Mouse (Mus musculus) midbrain, postnatal 0 days (tissue): ENCODE results near the gene Samd10. TPM values are rescaled to one million over a fixed set of nuclear protein-coding genes. Genes with fewer than 3 reads are reported as not detected.

ENCODE experiments used
- ATAC-seq: fragments of 200-750 bp; cut with Nextera tagmentation; 2 replicates; pipeline ENCODE4 v1.8.0; 2017; ENCODE audit warnings: moderate number of reproducible peaks, mild to moderate bottlenecking, moderate TSS enrichment, moderate library complexity; ENCODE audit not compliant: low FRiP score
- DNase-seq: peaks from one replicate; pipeline ENCODE4 v3.0.0-alpha.2; 2015; ENCODE audit warnings: low spot score
- H3K27ac ChIP-seq: fragments of 300-500 bp; sonication (generic); 2 replicates; pipeline ENCODE4 v1.5.1; 2014; ENCODE audit warnings: low read depth, mild to moderate bottlenecking, low read length, mixed read lengths
- H3K27me3 ChIP-seq: fragments of 300-500 bp; sonication (generic); 2 replicates; pipeline ENCODE4 v1.6.1; 2014; ENCODE audit warnings: low read length, control low read depth, mixed read lengths; ENCODE audit not compliant: insufficient read depth
- H3K36me3 ChIP-seq: fragments of 300-500 bp; sonication (generic); 2 replicates; pipeline ENCODE4 v1.6.1; 2014; ENCODE audit warnings: low read length, control low read depth, mixed read lengths; ENCODE audit not compliant: insufficient read depth
- H3K4me1 ChIP-seq: fragments of 300-500 bp; sonication (generic); 2 replicates; pipeline ENCODE4 v1.6.1; 2014; ENCODE audit warnings: mild to moderate bottlenecking, control low read depth, antibody characterized with exemption, low read length, mixed read lengths; ENCODE audit not compliant: insufficient read depth
- H3K4me2 ChIP-seq: fragments of 300-500 bp; sonication (generic); 2 replicates; pipeline ENCODE4 v1.6.1; 2014; ENCODE audit warnings: low read depth, mild to moderate bottlenecking, low read length, mixed read lengths; ENCODE audit not compliant: poor library complexity, severe bottlenecking
- H3K4me3 ChIP-seq: fragments of 300-500 bp; sonication (generic); 2 replicates; pipeline ENCODE4 v1.5.1; 2014; ENCODE audit warnings: low read depth, mild to moderate bottlenecking, low read length, moderate library complexity
- H3K9ac ChIP-seq: fragments of 300-500 bp; sonication (generic); replicated peaks from 2 replicates; pipeline ENCODE4 v1.6.1; 2014; ENCODE audit warnings: mild to moderate bottlenecking, low read length, moderate library complexity, mixed read lengths; ENCODE audit not compliant: poor library complexity, severe bottlenecking
- H3K9me3 ChIP-seq: fragments of 300-500 bp; sonication (generic); 2 replicates; pipeline ENCODE4 v1.6.1; 2016; ENCODE audit warnings: low read length, control low read depth
- CTCF ChIP-seq: IDR thresholded peaks from 2 replicates; pipeline ENCODE4 v1.5.1; 2016; ENCODE audit warnings: antibody characterized with exemption, mild to moderate bottlenecking
- WGBS: fragments of 180-500 bp; shearing (Covaris S2); extraction: QIAGEN DNeasy Blood & Tissue Kit; methylation state at CpG from one replicate; pipeline ENCODE4 v1.1.7; 2014; 5-methylcytosine and 5-hydroxymethylcytosine counted together
- polyA plus RNA-seq: library from polyadenylated mRNA; unstranded; fragments of >200 nt; fragmentation: Nextera tagmentation; extraction: Ambion mirVana; gene quantifications from 2 replicates; pipeline ENCODE4 v1.2.1, GENCODE M21; 2015
- total RNA-seq: library from RNA; depleted of rRNA; stranded (reverse); fragments of >200 nt; gene quantifications from 2 replicates; pipeline ENCODE4 v1.2.3, GENCODE M21; 2014

Gene Samd10
- total and polyA plus RNA-seq, 2 experiments from 2014 or later = 140 to 174 TPM

DNA sequence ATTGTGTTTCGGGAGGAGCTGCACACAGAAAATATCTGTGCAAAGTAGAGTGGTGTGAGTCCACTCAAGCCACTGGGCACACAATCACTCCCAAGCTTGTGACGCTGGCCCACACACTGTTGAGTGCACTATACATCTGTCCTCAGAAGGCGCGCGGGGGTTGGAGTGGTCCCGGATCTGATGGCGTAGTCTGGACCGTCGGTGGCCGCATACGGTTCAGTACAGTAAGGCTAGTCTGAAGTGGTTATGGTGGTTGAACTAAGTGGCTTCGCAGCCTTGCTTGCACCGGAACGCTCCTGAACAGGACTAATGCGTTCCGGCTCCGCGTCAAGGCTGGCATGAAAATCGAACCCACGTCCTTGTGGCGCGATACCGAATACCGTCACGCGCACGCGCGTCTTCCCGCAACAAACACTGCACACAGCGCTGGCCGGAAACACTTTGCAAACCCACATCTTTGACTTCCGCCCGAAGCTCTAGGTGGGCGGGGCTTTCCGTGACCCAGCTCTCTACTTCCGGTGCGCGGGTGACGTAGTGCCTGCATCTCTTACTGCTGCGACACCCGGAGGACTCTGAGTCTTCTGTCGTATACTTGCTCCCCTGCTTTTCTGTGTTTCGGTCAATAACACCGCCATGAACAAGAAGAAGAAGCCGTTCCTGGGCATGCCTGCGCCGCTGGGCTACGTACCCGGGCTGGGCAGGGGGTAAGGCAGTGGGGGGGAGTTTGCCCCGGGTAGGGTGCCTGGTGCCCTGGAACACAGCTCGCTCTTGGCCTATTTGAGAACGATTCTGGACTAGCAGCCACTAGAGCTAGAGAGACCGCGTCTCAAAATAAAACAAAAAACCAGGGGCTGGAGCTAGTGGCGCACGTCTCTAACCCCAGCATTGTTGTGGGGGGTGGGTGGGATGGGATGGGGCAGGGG is 2.1 kb upstream of the Samd10 start:
- Histone ChIP-seq H3K27me3 (no peaks in the 10 kb centered on the region), H3K4me1 (peaks cover 8% of the 10 kb centered on the region; the same call in 1 of the 2 replicates), H3K9me3 (no peaks in the 10 kb centered on the region), H3K4me3 (peak overlapping the region; percentile 60), H3K27ac (peak overlapping the region; percentile 81), H3K36me3 (peaks cover 6% of the 10 kb centered on the region; the same call in 1 of the 2 replicates), H3K4me2 (peak overlapping the region; percentile 61), H3K9ac (peak overlapping the region; percentile 83)
- peak; percentile 25 for TF ChIP-seq CTCF
- DNase-seq (peak; percentile 99), ATAC-seq (peak; percentile 94)
- WGBS = 1% methylated on average over 57 of the region's 57 CpGs

DNA sequence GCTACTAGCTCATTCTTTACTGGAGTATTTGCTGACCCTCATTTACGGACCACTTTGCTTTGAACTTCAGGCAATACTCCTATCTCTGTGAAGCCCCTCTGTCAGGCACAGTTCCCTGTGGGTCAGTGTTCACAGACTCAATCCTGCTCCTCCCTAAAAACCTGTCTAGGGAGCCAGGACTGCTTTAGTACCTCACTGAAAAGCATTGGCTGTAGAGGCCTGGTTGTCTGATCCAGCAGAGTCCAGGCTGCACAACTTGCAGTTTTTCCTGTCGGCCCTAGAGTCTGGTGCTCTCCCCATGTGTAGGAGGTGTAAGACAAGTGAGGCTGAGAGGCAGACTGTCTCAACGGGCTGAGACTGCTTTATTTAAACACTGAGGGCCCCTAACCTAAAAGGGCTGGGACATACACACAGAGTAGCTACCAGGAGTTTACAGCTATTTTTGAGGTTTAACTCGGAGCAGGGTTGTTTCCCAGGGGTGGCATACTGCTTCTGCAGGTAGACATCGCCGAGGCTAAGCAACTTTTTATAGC is 1.3 kb upstream of the Samd10 start:
- Histone ChIP-seq H3K4me2 (peak overlapping the region; percentile 61), H3K9me3 (no peaks in the 10 kb centered on the region), H3K36me3 (peaks cover 9% of the 10 kb centered on the region; the same call in 1 of the 2 replicates), H3K4me1 (peaks cover 8% of the 10 kb centered on the region; the same call in 1 of the 2 replicates), H3K27me3 (no peaks in the 10 kb centered on the region), H3K27ac (peak overlapping the region; percentile 77), H3K9ac (peak overlapping the region; percentile 48), H3K4me3 (peak overlapping the region; percentile 60)
- no peak for TF ChIP-seq CTCF
- no peak for ATAC-seq
- 69% methylated on average over 6 of the region's 6 CpGs for WGBS
- no peak for DNase-seq

DNA sequence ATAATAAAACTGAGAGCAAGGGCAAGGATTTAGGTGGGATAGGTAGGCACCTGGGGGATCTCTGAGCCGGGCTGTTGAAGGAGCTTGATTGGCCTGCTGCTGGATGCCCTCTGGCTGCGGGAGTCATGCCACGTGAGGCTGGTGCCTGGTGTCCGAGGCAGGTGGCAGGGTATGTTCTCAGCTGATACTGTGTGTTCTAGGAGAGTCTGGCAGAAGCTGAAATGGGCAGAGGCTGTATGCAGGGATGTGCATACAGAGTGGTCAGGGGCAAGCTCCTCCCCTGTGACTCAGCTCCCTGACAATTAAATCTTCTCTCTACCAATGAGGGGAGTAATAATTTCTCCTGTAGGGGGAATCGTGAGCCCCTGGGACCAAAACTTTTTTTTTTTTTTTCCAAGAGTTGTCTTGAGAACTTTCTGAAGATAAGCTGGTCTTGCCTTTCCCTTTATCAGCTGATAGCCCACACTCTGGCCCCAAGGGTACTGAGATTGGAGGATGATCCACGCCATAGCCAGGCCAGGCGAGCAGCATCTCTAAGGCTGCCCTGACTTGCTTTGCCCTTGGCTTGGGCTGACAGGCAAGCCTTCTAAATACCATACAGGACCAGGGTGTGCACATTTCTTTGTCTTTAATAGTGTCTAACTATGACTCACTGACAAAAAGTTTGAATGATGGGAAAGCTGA is 1.5 kb downstream of the Samd10 start:
- no peak for ATAC-seq
- Histone ChIP-seq H3K27ac (peak overlapping the region; percentile 94; the same call in 1 of the 2 replicates), H3K9ac (peak overlapping the region; percentile 91; the same call in 1 of the 2 replicates), H3K9me3 (no peaks in the 10 kb centered on the region), H3K4me2 (peak overlapping the region; percentile 73), H3K4me1 (peaks cover 8% of the 10 kb centered on the region; the same call in 1 of the 2 replicates), H3K4me3 (peak overlapping the region; percentile 81; the same call in 1 of the 2 replicates), H3K27me3 (no peaks in the 10 kb centered on the region), H3K36me3 (peaks cover 9% of the 10 kb centered on the region; the same call in 1 of the 2 replicates)
- peak; percentile 49 for TF ChIP-seq CTCF
- WGBS = 68% methylated on average over 7 of the region's 7 CpGs
- peak; percentile 40 for DNase-seq

DNA sequence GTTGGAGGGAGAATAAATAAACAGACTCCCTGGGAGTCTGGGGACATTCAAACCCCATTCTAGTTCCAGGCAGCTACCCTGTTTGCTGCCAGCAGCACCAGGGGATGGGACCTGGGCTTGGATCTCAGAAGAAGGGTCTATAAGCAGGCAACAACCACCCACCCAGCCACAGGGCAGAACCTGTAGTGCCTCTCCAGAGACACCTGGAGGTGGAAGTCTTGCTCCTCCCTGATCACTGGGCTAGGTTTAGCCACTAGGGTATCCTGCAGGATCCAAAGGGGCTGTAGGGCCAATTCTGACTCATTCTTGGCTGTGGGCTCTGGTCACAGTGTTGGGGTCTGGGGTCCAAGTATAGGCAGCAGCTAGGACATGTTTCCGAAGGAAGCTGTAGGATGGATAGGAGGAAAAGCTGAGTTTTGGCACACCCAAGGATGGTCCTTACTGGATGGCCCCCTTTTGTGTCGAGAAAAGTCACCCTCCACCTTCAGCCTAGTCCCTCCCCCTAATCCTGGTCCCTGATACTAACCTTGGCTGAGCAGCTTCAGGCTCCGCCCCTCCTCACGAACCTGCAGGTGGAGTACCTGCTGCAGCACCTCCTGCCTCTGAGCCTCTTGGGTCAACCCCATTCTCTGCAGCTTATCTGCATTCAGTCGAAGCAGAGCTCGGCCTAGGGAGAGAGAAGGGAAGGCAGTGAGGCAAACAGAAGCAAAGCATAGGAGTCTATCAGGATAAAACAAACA is 2.6 kb downstream of the Samd10 start:
- Histone ChIP-seq H3K4me3 (no peak overlapping the region), H3K4me2 (no peak overlapping the region), H3K4me1 (peaks cover 9% of the 10 kb centered on the region), H3K27ac (no peak overlapping the region), H3K9ac (no peak overlapping the region), H3K36me3 (peaks cover 9% of the 10 kb centered on the region; the same call in 1 of the 2 replicates), H3K9me3 (no peaks in the 10 kb centered on the region), H3K27me3 (no peaks in the 10 kb centered on the region)
- ATAC-seq = no peak
- no peak for DNase-seq
- TF ChIP-seq CTCF = no peak
- 71% methylated on average over 6 of the region's 6 CpGs for WGBS

DNA sequence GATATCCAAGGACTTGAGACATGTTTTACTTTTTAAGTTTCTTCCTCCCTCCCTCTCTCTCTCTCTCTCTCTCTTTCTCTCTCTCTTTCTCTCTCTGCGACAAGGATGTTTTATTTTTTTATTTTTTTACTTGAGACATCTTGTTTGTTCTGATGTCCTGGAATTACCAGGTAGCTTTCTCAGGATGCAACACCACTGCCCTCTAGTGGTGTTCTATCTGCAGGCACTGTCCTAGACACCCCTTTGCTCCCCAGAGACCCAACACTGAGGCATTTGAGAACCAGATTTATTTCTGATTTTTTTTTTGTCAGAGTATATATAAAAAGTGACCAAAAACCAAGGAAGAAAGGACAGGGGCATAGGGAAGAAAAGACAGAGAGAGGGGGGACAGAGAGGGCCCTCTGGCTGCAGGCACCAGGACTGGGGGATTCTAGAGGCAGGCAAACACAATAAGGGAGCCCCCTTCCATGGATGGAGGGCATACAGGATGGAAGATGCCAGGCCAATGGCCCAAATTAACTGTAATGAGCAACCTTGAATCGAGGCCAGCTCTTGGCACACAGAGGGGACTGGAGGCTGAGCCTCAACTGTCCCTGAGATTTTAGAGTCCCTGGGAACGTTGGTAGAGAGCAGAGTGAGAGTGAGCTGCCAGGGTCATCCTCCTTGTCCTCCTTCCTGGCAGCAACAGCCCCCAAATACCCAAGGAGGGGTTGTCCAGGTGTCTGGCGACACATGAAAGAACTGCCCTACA is 3.9 kb downstream of the Samd10 start:
- Histone ChIP-seq H3K9ac (no peak overlapping the region), H3K4me1 (peaks cover 17% of the 10 kb centered on the region)

More for the DNA sequence above, 3.9 kb downstream of the Samd10 start:
- Histone ChIP-seq H3K9me3 (no peaks in the 10 kb centered on the region), H3K36me3 (peaks cover 14% of the 10 kb centered on the region), H3K27me3 (no peaks in the 10 kb centered on the region), H3K27ac (no peak overlapping the region), H3K4me3 (no peak overlapping the region), H3K4me2 (no peak overlapping the region)
- DNase-seq (peak; percentile 76), ATAC-seq (no peak)
- TF ChIP-seq CTCF = peak; percentile 77
- 57% methylated on average over 4 of the region's 4 CpGs for WGBS
